Mouse (Mus musculus) lung, postnatal 0 days (tissue): ENCODE results near the gene Gstm3.
A peak's percentile ranks its signal among the peaks of the same experiment; 100 is the strongest.

Experiments used
- CTCF ChIP-seq: IDR thresholded peaks from 2 replicates; pipeline ENCODE4 v1.5.1; 2016; ENCODE audit warnings: antibody characterized with exemption, mild to moderate bottlenecking
- EP300 ChIP-seq: IDR thresholded peaks from 2 replicates; pipeline ENCODE4 v1.6.1; 2016; ENCODE audit warnings: antibody characterized with exemption, mild to moderate bottlenecking, control low read depth

GRCm38 (mm10) chr3:107939403-107939802 is 29.7 kb downstream of the Gstm3 start:
- TF ChIP-seq CTCF (peak; percentile 91), EP300 (no peak)
